Mouse (Mus musculus) CH12.LX (cell line): ENCODE data around the gene Cbx2.

Experiments used
- CTCF ChIP-seq, 2 experiments: IDR thresholded peaks in 1 of 2; conservative IDR thresholded peaks in 1 of 2; 2 replicates each; pipeline ENCODE4 v1.5.1; 2011 to 2012; ENCODE audit warnings: low read depth in 2 of 2, low read length in 2 of 2, improper control_type of control experiment in 1 of 2, inconsistent platforms in 1 of 2, mild to moderate bottlenecking in 1 of 2, moderate library complexity in 1 of 2
- EP300 ChIP-seq: IDR thresholded peaks from 2 replicates; pipeline ENCODE4 v1.6.1; 2011; ENCODE audit warnings: low read length, improper control_type of control experiment
- KAT2A ChIP-seq: IDR thresholded peaks from 2 replicates; pipeline ENCODE4 v1.6.1; 2012; ENCODE audit warnings: low read length, improper control_type of control experiment, inconsistent platforms; ENCODE audit not compliant: insufficient replicate concordance
- MEF2A ChIP-seq: IDR thresholded peaks from 2 replicates; pipeline ENCODE4 v1.6.1; 2014; ENCODE audit warnings: low read depth, mild to moderate bottlenecking, inconsistent platforms, low read length, improper control_type of control experiment, borderline replicate concordance
- MYC ChIP-seq: IDR thresholded peaks from 2 replicates; pipeline ENCODE4 v1.6.1; 2011; ENCODE audit warnings: low read depth, mild to moderate bottlenecking, improper control_type of control experiment, low read length
- POLR2A ChIP-seq: IDR thresholded peaks from 2 replicates; pipeline ENCODE4 v1.6.1; 2011; ENCODE audit warnings: low read depth, mild to moderate bottlenecking, improper control_type of control experiment, low read length
- RAD21 ChIP-seq: IDR thresholded peaks from 2 replicates; pipeline ENCODE4 v1.6.1; 2011; ENCODE audit warnings: low read depth, mild to moderate bottlenecking, low read length, improper control_type of control experiment, moderate library complexity
- SIN3A ChIP-seq: IDR thresholded peaks from 2 replicates; pipeline ENCODE4 v1.6.1; 2012; ENCODE audit warnings: low read length, improper control_type of control experiment, inconsistent platforms
- UBTF ChIP-seq: IDR thresholded peaks from 2 replicates; pipeline ENCODE4 v1.6.1; 2012; ENCODE audit warnings: low read depth, mild to moderate bottlenecking, inconsistent platforms, low read length, improper control_type of control experiment, moderate library complexity

DNA sequence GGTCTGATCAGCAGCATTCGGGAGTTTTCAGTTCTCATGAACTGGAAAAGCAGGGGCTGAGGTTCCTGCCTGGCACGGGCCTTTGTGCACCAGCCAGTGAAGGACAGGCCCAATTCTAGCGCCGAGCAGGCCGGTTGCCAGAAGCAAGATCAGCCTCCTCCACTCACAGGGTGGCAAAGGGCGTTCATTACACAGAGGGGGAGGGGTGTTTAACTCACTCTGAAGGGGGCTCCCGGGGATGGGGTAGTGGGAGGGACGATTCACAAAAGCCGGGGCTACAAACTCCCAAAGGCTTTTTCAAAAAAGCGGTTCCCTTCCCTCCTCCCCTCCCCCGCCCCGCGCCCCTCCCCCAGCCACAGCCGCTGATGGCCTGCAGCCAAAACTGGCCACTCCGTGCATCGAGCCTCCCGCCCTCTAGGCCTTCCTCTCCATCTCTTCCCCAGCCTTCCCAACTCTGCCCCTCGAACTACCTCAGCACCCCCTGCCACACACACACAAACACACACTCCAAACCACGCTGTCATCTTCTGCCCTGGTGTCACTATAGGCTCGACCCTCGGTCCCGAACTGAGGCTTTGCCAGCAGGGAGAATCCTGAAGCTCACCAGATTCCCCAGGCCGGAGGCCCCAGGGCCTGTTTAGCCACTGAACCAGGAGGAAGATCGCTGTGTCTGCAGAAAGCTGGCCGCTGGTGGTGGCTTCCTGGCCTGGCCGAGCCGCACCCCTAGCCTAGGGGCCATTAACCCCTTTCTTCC is 56.1 kb downstream of the Cbx2 start:
- TF ChIP-seq POLR2A (no peak), EP300 (no peak), CTCF (conservative IDR thresholded peaks at IDR 0.05 in 1 of 2, IDR thresholded peaks at IDR 0.05 in 1 of 2; ENCODE audit: low read depth in 2 of 2, low read length in 2 of 2) (no peak), RAD21 (no peak), KAT2A (no peak), SIN3A (no peak), MEF2A (no peak), MYC (no peak), UBTF (no peak)
